Mouse (Mus musculus) kidney, embryonic 14.5 days (tissue): ENCODE measurements at regions not wholly inside any gene's neighbourhood (a gene's known extent, or its start where the extent isn't known, plus 50 kb on each side); places are given as distances from the start of the nearest gene placed in this dataset.

ENCODE experiments used
- ATAC-seq: fragments of 200-750 bp; cut with Nextera tagmentation; 2 replicates; pipeline ENCODE4 v1.8.0; 2017; ENCODE audit warnings: moderate number of reproducible peaks, mild to moderate bottlenecking, moderate TSS enrichment, moderate library complexity; ENCODE audit not compliant: low FRiP score, low TSS enrichment
- H3K27ac ChIP-seq: fragments of 300-500 bp; sonication (generic); 2 replicates; pipeline ENCODE4 v1.5.1; 2014; ENCODE audit warnings: low read depth, mild to moderate bottlenecking, low read length, moderate library complexity, mixed read lengths
- H3K27me3 ChIP-seq: fragments of 300-500 bp; sonication (generic); 2 replicates; pipeline ENCODE4 v1.6.1; 2014; ENCODE audit warnings: mild to moderate bottlenecking, low read length; ENCODE audit not compliant: control insufficient read depth, insufficient read depth
- H3K36me3 ChIP-seq: fragments of 300-500 bp; sonication (generic); 2 replicates; pipeline ENCODE4 v1.6.1; 2014; ENCODE audit warnings: low read length, mixed read lengths; ENCODE audit not compliant: control insufficient read depth, insufficient read depth
- H3K4me1 ChIP-seq: fragments of 300-500 bp; sonication (generic); 2 replicates; pipeline ENCODE4 v1.6.1; 2014; ENCODE audit warnings: low read length, mixed read lengths; ENCODE audit not compliant: control insufficient read depth, insufficient read depth
- H3K4me2 ChIP-seq: fragments of 300-500 bp; sonication (generic); replicated peaks from 2 replicates; pipeline ENCODE4 v1.6.1; 2014; ENCODE audit warnings: low read depth, mild to moderate bottlenecking, low read length
- H3K4me3 ChIP-seq: fragments of 300-500 bp; sonication (generic); 2 replicates; pipeline ENCODE4 v1.5.1; 2014; ENCODE audit warnings: mild to moderate bottlenecking, low read length
- H3K9ac ChIP-seq: fragments of 300-500 bp; sonication (generic); 2 replicates; pipeline ENCODE4 v1.6.1; 2014; ENCODE audit warnings: low read depth, mild to moderate bottlenecking, low read length, moderate library complexity
- H3K9me3 ChIP-seq: fragments of 300-500 bp; sonication (generic); 2 replicates; pipeline ENCODE4 v1.6.1; 2016; ENCODE audit warnings: low read length; ENCODE audit not compliant: control insufficient read depth
- WGBS: fragments of 180-500 bp; shearing (Covaris S2); extraction: QIAGEN DNeasy Blood & Tissue Kit; methylation state at CpG from one replicate; pipeline ENCODE4 v1.1.7; 2014; 5-methylcytosine and 5-hydroxymethylcytosine counted together

GRCm38 (mm10) chr8:87137412-87137811, 252.4 kb upstream of the N4bp1 start:
- Histone ChIP-seq H3K36me3 (no peaks in the 10 kb centered on the region), H3K4me2 (no peak overlapping the region), H3K4me1 (no peaks in the 10 kb centered on the region), H3K9ac (no peak overlapping the region), H3K9me3 (no peaks in the 10 kb centered on the region), H3K27me3 (no peaks in the 10 kb centered on the region), H3K4me3 (no peak overlapping the region), H3K27ac (no peak overlapping the region)
- no peak for ATAC-seq
- WGBS, result 90% methylated on average over 4 of the region's 4 CpGs

- Histone ChIP-seq H3K27me3 (peaks cover 3% of the 10 kb centered on the region; the same call in 1 of the 2 replicates), H3K4me2 (no peak overlapping the region), H3K4me1 (no peaks in the 10 kb centered on the region), H3K9ac (no peak overlapping the region), H3K4me3 (no peak overlapping the region), H3K9me3 (no peaks in the 10 kb centered on the region), H3K27ac (no peak overlapping the region), H3K36me3 (no peaks in the 10 kb centered on the region)
- WGBS, result 80% methylated on average over 3 of the region's 3 CpGs
- no peak for ATAC-seq
These were observed 246.7 kb upstream of the N4bp1 start for GRCm38 (mm10) chr8:87131716-87132115.

- ATAC-seq, result no peak
- Histone ChIP-seq H3K4me3 (no peak overlapping the region), H3K9ac (no peak overlapping the region), H3K4me1 (no peaks in the 10 kb centered on the region), H3K27me3 (peaks cover 3% of the 10 kb centered on the region; the same call in 1 of the 2 replicates), H3K9me3 (no peaks in the 10 kb centered on the region), H3K36me3 (no peaks in the 10 kb centered on the region), H3K27ac (no peak overlapping the region), H3K4me2 (no peak overlapping the region)
- 69% methylated on average over 3 of the region's 3 CpGs for WGBS
These were observed 245.6 kb upstream of the N4bp1 start for GRCm38 (mm10) chr8:87130691-87131090.

GRCm38 (mm10) chr8:87128593-87128992, 243.5 kb upstream of the N4bp1 start:
- H3K9me3 ChIP-seq, result no peaks in the 10 kb centered on the region
- 78% methylated on average over 4 of the region's 4 CpGs for WGBS
- peaks cover 3% of the 10 kb centered on the region; the same call in 1 of the 2 replicates for H3K27me3 ChIP-seq
- no peak for ATAC-seq
- no peak overlapping the region for H3K9ac ChIP-seq
- H3K36me3 ChIP-seq, result no peaks in the 10 kb centered on the region
- H3K4me1 ChIP-seq, result no peaks in the 10 kb centered on the region
- H3K4me3 ChIP-seq, result no peak overlapping the region
- no peak overlapping the region for H3K4me2 ChIP-seq
- no peak overlapping the region for H3K27ac ChIP-seq

- no peak overlapping the region for H3K27ac ChIP-seq
- 44% methylated on average over 14 of the region's 14 CpGs for WGBS
- H3K36me3 ChIP-seq, result no peaks in the 10 kb centered on the region
- H3K9ac ChIP-seq, result no peak overlapping the region
- no peak for ATAC-seq
- H3K4me1 ChIP-seq, result no peaks in the 10 kb centered on the region
- no peaks in the 10 kb centered on the region for H3K9me3 ChIP-seq
- no peak overlapping the region for H3K4me2 ChIP-seq
- no peaks in the 10 kb centered on the region for H3K27me3 ChIP-seq
- no peak overlapping the region for H3K4me3 ChIP-seq
These were observed 231.2 kb upstream of the N4bp1 start for GRCm38 (mm10) chr8:87116190-87116765.

GRCm38 (mm10) chr8:87112355-87112754, 227.3 kb upstream of the N4bp1 start:
- no peak overlapping the region for H3K27ac ChIP-seq
- no peak overlapping the region for H3K4me2 ChIP-seq
- WGBS, result 66% methylated on average over 7 of the region's 7 CpGs
- no peaks in the 10 kb centered on the region for H3K4me1 ChIP-seq
- no peak overlapping the region for H3K9ac ChIP-seq
- no peak overlapping the region for H3K4me3 ChIP-seq
- ATAC-seq, result no peak
- H3K27me3 ChIP-seq, result no peaks in the 10 kb centered on the region
- no peaks in the 10 kb centered on the region for H3K36me3 ChIP-seq
- no peaks in the 10 kb centered on the region for H3K9me3 ChIP-seq

GRCm38 (mm10) chr8:87105106-87105505, 220.0 kb upstream of the N4bp1 start:
- H3K36me3 ChIP-seq, result no peaks in the 10 kb centered on the region
- H3K4me1 ChIP-seq, result 0 out of 2 replicates have a peak, but pooled peaks cover 5% of the 10 kb centered on the region
- no peak overlapping the region for H3K9ac ChIP-seq
- H3K4me3 ChIP-seq, result no peak overlapping the region
- no peak overlapping the region for H3K4me2 ChIP-seq
- 32% methylated on average over 7 of the region's 7 CpGs for WGBS
- H3K27ac ChIP-seq, result no peak overlapping the region
- no peaks in the 10 kb centered on the region for H3K27me3 ChIP-seq
- no peak for ATAC-seq
- H3K9me3 ChIP-seq, result no peaks in the 10 kb centered on the region

GRCm38 (mm10) chr8:87095211-87095610, 210.2 kb upstream of the N4bp1 start:
- no peak overlapping the region for H3K27ac ChIP-seq
- ATAC-seq, result no peak
- no peak overlapping the region for H3K9ac ChIP-seq
- no peak overlapping the region for H3K4me3 ChIP-seq
- 0 out of 2 replicates have a peak, but pooled peaks cover 3% of the 10 kb centered on the region for H3K4me1 ChIP-seq
- WGBS, result 38% methylated on average over 2 of the region's 2 CpGs
- H3K27me3 ChIP-seq, result no peaks in the 10 kb centered on the region
- no peaks in the 10 kb centered on the region for H3K36me3 ChIP-seq
- no peak overlapping the region for H3K4me2 ChIP-seq
- no peaks in the 10 kb centered on the region for H3K9me3 ChIP-seq

- Histone ChIP-seq H3K27ac (no peak overlapping the region), H3K4me2 (no peak overlapping the region), H3K36me3 (no peaks in the 10 kb centered on the region), H3K4me3 (no peak overlapping the region), H3K9me3 (no peaks in the 10 kb centered on the region), H3K9ac (no peak overlapping the region), H3K27me3 (no peaks in the 10 kb centered on the region), H3K4me1 (0 out of 2 replicates have a peak, but pooled peaks cover 3% of the 10 kb centered on the region)
- WGBS, result 80% methylated on average over 4 of the region's 4 CpGs
- ATAC-seq, result no peak
These were observed 209.6 kb upstream of the N4bp1 start for GRCm38 (mm10) chr8:87094685-87095084.
